Mouse (Mus musculus) spleen, adult 2 months (tissue): ENCODE measurements at regions not wholly inside any gene's neighbourhood (a gene's known extent, or its start where the extent isn't known, plus 50 kb on each side); places are given as distances from the start of the nearest gene placed in this dataset.

Experiments
- CTCF ChIP-seq: fragments of 200-500 bp; IDR thresholded peaks from 2 replicates; pipeline ENCODE4 v1.5.1; 2011; ENCODE audit warnings: mild to moderate bottlenecking, inconsistent platforms; ENCODE audit not compliant: insufficient read depth, insufficient read length, insufficient replicate concordance; ENCODE audit errors: extremely low read depth
- POLR2A ChIP-seq: fragments of 200-500 bp; IDR thresholded peaks from 2 replicates; pipeline ENCODE4 v1.6.1; 2011; ENCODE audit warnings: low read depth, low read length, inconsistent platforms

GRCm38 (mm10) chr3:131808127-131808526 is 243.6 kb downstream of the Papss1 start:
- TF ChIP-seq POLR2A (no peak), CTCF (no peak)
